ENCODE assay signal across 16 mouse cellular contexts in the genomic region with DNA sequence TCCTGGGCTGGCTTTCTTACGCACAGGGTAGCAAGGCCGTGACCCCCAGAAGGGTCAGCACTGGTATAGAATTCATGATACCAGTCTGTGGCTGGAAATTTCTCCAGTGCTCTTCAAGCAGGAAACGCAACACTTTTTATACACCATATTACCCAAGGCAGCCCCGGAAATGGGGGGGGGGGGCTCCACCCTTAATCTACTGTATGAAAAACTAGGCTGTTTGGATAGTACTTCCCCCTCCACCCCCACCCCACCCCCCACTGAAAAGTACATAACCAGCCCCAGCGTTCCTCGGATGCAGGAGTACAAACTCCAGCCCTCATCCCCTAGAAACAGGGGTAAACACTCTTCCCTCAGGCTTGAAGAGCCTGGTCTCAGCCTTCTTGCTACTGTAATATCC. TPM values are rescaled to one million over a fixed set of nuclear protein-coding genes. Genes with fewer than 3 reads are reported as not detected.
"Had no signal": no experiment of that assay in that cellular context is flagged by ENCODE, and none has a peak within 500 bp of the region (broad histone marks: within the 10 kb centered on the region; RNA-seq: fewer than 3 reads in every experiment).

Cd177 (minus strand) TSS at position 101 of the 400 bp plus-strand sequence.

- DNase-seq: kidney, adult 8-10 months; kidney, postnatal 4 days; right cerebral cortex, adult 18-20 months; right cerebral cortex, postnatal 25 days; thymus, adult 2 months; thymus, postnatal 25 days had no signal

- H3K9ac ChIP-seq: liver, embryonic 14.5 days; lung, embryonic 15.5 days; midbrain, embryonic 12.5 days had no signal

- H3K4me3 ChIP-seq: left cerebral cortex, adult 2 months; limb, embryonic 10.5 days; lung, embryonic 15.5 days; midbrain, embryonic 12.5 days had no signal

- H3K4me2 ChIP-seq: lung, embryonic 15.5 days; midbrain, embryonic 12.5 days had no signal

- H3K4me1 ChIP-seq: limb, embryonic 10.5 days; lung, embryonic 15.5 days; midbrain, embryonic 12.5 days had no signal

- H3K9me3 ChIP-seq: limb, embryonic 10.5 days; lung, embryonic 15.5 days; midbrain, embryonic 12.5 days had no signal

- H3K27ac ChIP-seq: kidney, postnatal 0 days; left cerebral cortex, adult 2 months; limb, embryonic 10.5 days; liver, embryonic 14.5 days; lung, embryonic 15.5 days; midbrain, embryonic 12.5 days had no signal

- ATAC-seq: intestine, embryonic 16.5 days; midbrain, embryonic 16.5 days had no signal

- H3K36me3 ChIP-seq: limb, embryonic 10.5 days; lung, embryonic 15.5 days; midbrain, embryonic 12.5 days had no signal

- H3K27me3 ChIP-seq: lung, embryonic 15.5 days; midbrain, embryonic 12.5 days had no signal

RNA-seq across cellular contexts. Expression of gene Cd177, which starts in this region (rescaled TPM):
- total RNA-seq: layer of hippocampus, postnatal 25 days; left cerebral cortex, adult 2 months; left cerebral cortex, postnatal 14 days had no signal
- polyA plus RNA-seq: limb, embryonic 10.5 days; midbrain, embryonic 12.5 days had no signal
